Mouse (Mus musculus) brain, embryonic 14.5 days (tissue): ENCODE measurements around the gene Akap1.

Experiments used
- CTCF ChIP-seq: fragments of 200-500 bp; IDR thresholded peaks from 2 replicates; pipeline ENCODE4 v1.5.1; 2012; ENCODE audit warnings: inconsistent platforms, mild to moderate bottlenecking, moderate library complexity, borderline replicate concordance; ENCODE audit not compliant: insufficient read depth, insufficient read length; ENCODE audit errors: extremely low read depth
- POLR2A ChIP-seq: fragments of 200-500 bp; IDR thresholded peaks from 2 replicates; pipeline ENCODE4 v1.6.1; 2012; ENCODE audit warnings: mild to moderate bottlenecking, inconsistent platforms, borderline replicate concordance; ENCODE audit not compliant: poor library complexity, insufficient read depth, insufficient read length, severe bottlenecking; ENCODE audit errors: extremely low read depth

GRCm38 (mm10) chr11:88860641-88861040, 3.7 kb downstream of the Akap1 start:
- no peak for TF ChIP-seq CTCF
- TF ChIP-seq POLR2A = no peak
